Mouse (Mus musculus): ENCODE results near the gene Lrrc2. TPM values are rescaled to one million over a fixed set of nuclear protein-coding genes. Genes with fewer than 3 reads are reported as not detected.

The Lrrc2 gene
- polyA plus RNA-seq, 2 experiments = 0.04 to 0.08 TPM

GRCm38 (mm10) chr9:110953550-110954461 is 2.5 kb downstream of the Lrrc2 start:
- DNase-seq (ENCODE audit: low spot score) (peak; percentile 63), ATAC-seq (ENCODE audit: low FRiP score, low read depth) (0 out of 2 replicates have a peak, but pooled peaks have one; percentile 47)
- no peak for TF ChIP-seq POLR2A (IDR thresholded peaks at IDR 0.05; ENCODE audit: borderline replicate concordance, extremely low read depth, insufficient read depth, insufficient read length)
- Histone ChIP-seq H3K4me3 (replicated peaks; ENCODE audit: low read length) (peak overlapping the region; percentile 51), H3K9ac (ENCODE audit: low read depth, low read length, severe bottlenecking) (peak overlapping the region; percentile 48), H3K36me3 (ENCODE audit: control insufficient read depth, insufficient read depth, low read length) (no peaks in the 10 kb centered on the region), H3K27ac (replicated peaks; ENCODE audit: low read depth, low read length) (no peak overlapping the region), H3K4me1 (ENCODE audit: control insufficient read depth, insufficient read depth, low read length) (no peaks in the 10 kb centered on the region), H3K4me2 (replicated peaks; ENCODE audit: low read depth, low read length, severe bottlenecking) (peak overlapping the region; percentile 98), H3K27me3 (ENCODE audit: control insufficient read depth, insufficient read depth, low read length) (peaks cover 12% of the 10 kb centered on the region; the same call in 1 of the 2 replicates), H3K9me3 (ENCODE audit: control insufficient read depth, low read length) (no peaks in the 10 kb centered on the region)
- under 1% methylated on average over 44 of the region's 44 CpGs for WGBS

- 47% methylated on average over 2 of the region's 2 CpGs for WGBS
- peaks cover 12% of the 10 kb centered on the region; the same call in 1 of the 2 replicates for H3K27me3 ChIP-seq (ENCODE audit: control insufficient read depth, insufficient read depth, low read length)
Observed at GRCm38 (mm10) chr9:110954681-110955445, 3.5 kb downstream of the Lrrc2 start.

GRCm38 (mm10) chr9:110955962-110956361 is 4.6 kb downstream of the Lrrc2 start:
- no peaks in the 10 kb centered on the region for H3K9me3 ChIP-seq (ENCODE audit: control insufficient read depth, low read length)
- ATAC-seq (ENCODE audit: low FRiP score, low read depth) = no peak
- no peak for DNase-seq (ENCODE audit: low spot score)
- no peak overlapping the region for H3K27ac ChIP-seq (replicated peaks; ENCODE audit: low read depth, low read length)
- peaks cover 12% of the 10 kb centered on the region; the same call in 1 of the 2 replicates for H3K27me3 ChIP-seq (ENCODE audit: control insufficient read depth, insufficient read depth, low read length)
- H3K4me2 ChIP-seq (replicated peaks; ENCODE audit: low read depth, low read length, severe bottlenecking) = no peak overlapping the region
- no peaks in the 10 kb centered on the region for H3K4me1 ChIP-seq (ENCODE audit: control insufficient read depth, insufficient read depth, low read length)
- TF ChIP-seq POLR2A (IDR thresholded peaks at IDR 0.05; ENCODE audit: borderline replicate concordance, extremely low read depth, insufficient read depth, insufficient read length) = no peak
- WGBS = 82% methylated on average over 6 of the region's 6 CpGs
- H3K4me3 ChIP-seq (replicated peaks; ENCODE audit: low read length) = no peak overlapping the region
- H3K36me3 ChIP-seq (ENCODE audit: control insufficient read depth, insufficient read depth, low read length) = no peaks in the 10 kb centered on the region
- H3K9ac ChIP-seq (ENCODE audit: low read depth, low read length, severe bottlenecking) = no peak overlapping the region

More at GRCm38 (mm10) chr9:110954681-110955445, 3.5 kb downstream of the Lrrc2 start:
- no peak overlapping the region for H3K9ac ChIP-seq (ENCODE audit: low read depth, low read length, severe bottlenecking)
- no peak overlapping the region for H3K4me3 ChIP-seq (replicated peaks; ENCODE audit: low read length)
- no peak overlapping the region for H3K4me2 ChIP-seq (replicated peaks; ENCODE audit: low read depth, low read length, severe bottlenecking)
- ATAC-seq (ENCODE audit: low FRiP score, low read depth) (no peak), DNase-seq (ENCODE audit: low spot score) (no peak)
- no peaks in the 10 kb centered on the region for H3K9me3 ChIP-seq (ENCODE audit: control insufficient read depth, low read length)
- TF ChIP-seq POLR2A (IDR thresholded peaks at IDR 0.05; ENCODE audit: borderline replicate concordance, extremely low read depth, insufficient read depth, insufficient read length) = no peak
- H3K27ac ChIP-seq (replicated peaks; ENCODE audit: low read depth, low read length) = no peak overlapping the region
- no peaks in the 10 kb centered on the region for H3K36me3 ChIP-seq (ENCODE audit: control insufficient read depth, insufficient read depth, low read length)
- H3K4me1 ChIP-seq (ENCODE audit: control insufficient read depth, insufficient read depth, low read length) = no peaks in the 10 kb centered on the region

- H3K4me3 ChIP-seq (replicated peaks; ENCODE audit: low read length) = no peak overlapping the region
- 0 out of 2 replicates have a peak, but pooled peaks cover 2% of the 10 kb centered on the region for H3K27me3 ChIP-seq (ENCODE audit: control insufficient read depth, insufficient read depth, low read length)
- no peak for ATAC-seq (ENCODE audit: low FRiP score, low read depth)
- H3K4me1 ChIP-seq (ENCODE audit: control insufficient read depth, insufficient read depth, low read length) = no peaks in the 10 kb centered on the region
- DNase-seq (ENCODE audit: low spot score) = no peak
- H3K4me2 ChIP-seq (replicated peaks; ENCODE audit: low read depth, low read length, severe bottlenecking) = no peak overlapping the region
- no peaks in the 10 kb centered on the region for H3K36me3 ChIP-seq (ENCODE audit: control insufficient read depth, insufficient read depth, low read length)
- H3K9ac ChIP-seq (ENCODE audit: low read depth, low read length, severe bottlenecking) = no peak overlapping the region
- no peak for TF ChIP-seq POLR2A (IDR thresholded peaks at IDR 0.05; ENCODE audit: borderline replicate concordance, extremely low read depth, insufficient read depth, insufficient read length)
- no peak overlapping the region for H3K27ac ChIP-seq (replicated peaks; ENCODE audit: low read depth, low read length)
- H3K9me3 ChIP-seq (ENCODE audit: control insufficient read depth, low read length) = no peaks in the 10 kb centered on the region
- WGBS = 82% methylated on average over 5 of the region's 5 CpGs
Observed at GRCm38 (mm10) chr9:110959669-110960068, 8.3 kb downstream of the Lrrc2 start.

Measured in limb, embryonic 14.5 days (tissue).